Mouse (Mus musculus) spleen, adult 2 months (tissue): ENCODE measurements around the gene Apba3.

Experiments used
- CTCF ChIP-seq: fragments of 200-500 bp; IDR thresholded peaks from 2 replicates; pipeline ENCODE4 v1.5.1; 2011; ENCODE audit warnings: mild to moderate bottlenecking, inconsistent platforms; ENCODE audit not compliant: insufficient read depth, insufficient read length, insufficient replicate concordance; ENCODE audit errors: extremely low read depth
- POLR2A ChIP-seq: fragments of 200-500 bp; IDR thresholded peaks from 2 replicates; pipeline ENCODE4 v1.6.1; 2011; ENCODE audit warnings: low read depth, low read length, inconsistent platforms

GRCm38 (mm10) chr10:81240876-81241275 is 25.9 kb upstream of the Apba3 start:
- TF ChIP-seq POLR2A = no peak
- TF ChIP-seq CTCF = peak; percentile 48; the same call in 1 of the 2 replicates
